Mouse (Mus musculus) brain, embryonic 14.5 days (tissue): ENCODE measurements at regions not wholly inside any gene's neighbourhood (a gene's known extent, or its start where the extent isn't known, plus 50 kb on each side); places are given as distances from the start of the nearest gene placed in this dataset.

Source experiments
- CTCF ChIP-seq: fragments of 200-500 bp; IDR thresholded peaks from 2 replicates; pipeline ENCODE4 v1.5.1; 2012; ENCODE audit warnings: inconsistent platforms, mild to moderate bottlenecking, moderate library complexity, borderline replicate concordance; ENCODE audit not compliant: insufficient read depth, insufficient read length; ENCODE audit errors: extremely low read depth
- POLR2A ChIP-seq: fragments of 200-500 bp; IDR thresholded peaks from 2 replicates; pipeline ENCODE4 v1.6.1; 2012; ENCODE audit warnings: mild to moderate bottlenecking, inconsistent platforms, borderline replicate concordance; ENCODE audit not compliant: poor library complexity, insufficient read depth, insufficient read length, severe bottlenecking; ENCODE audit errors: extremely low read depth

GRCm38 (mm10) chr11:31745028-31745865, 73.6 kb upstream of the Bod1 start:
- TF ChIP-seq POLR2A (no peak), CTCF (no peak)
